Mouse (Mus musculus): ENCODE results near the gene Cers4. TPM values are rescaled to one million over a fixed set of nuclear protein-coding genes. Genes with fewer than 3 reads are reported as not detected.

Cers4 gene
- total RNA-seq, 2 experiments from 2014 or later = 40.8 to 51.6 TPM

Other genes with a start within 250 kb of the Cers4 start
- gene Tgfbr3l, start 244.8 kb upstream of the Cers4 start, total RNA-seq (2021) = 10 to 100 TPM in 1 of 2 experiments, 1 to 10 TPM in 1; 6.4 to 14.1 TPM
- 10 to 100 TPM; 28.5 to 36.5 TPM for gene Snapc2, start 239.9 kb upstream of the Cers4 start, total RNA-seq (2021)
- gene Ctxn1, start 233.8 kb upstream of the Cers4 start, total RNA-seq (2021) = 100 to 1,000 TPM; 599 to 686 TPM
- gene Timm44, start 217.1 kb upstream of the Cers4 start, total RNA-seq (2021) = 10 to 100 TPM; 58.9 to 75.6 TPM
- 10 to 100 TPM; 14.7 to 32.5 TPM for gene Ccl25, start 167.8 kb upstream of the Cers4 start, total RNA-seq (2021)
- gene Elavl1, start 167.6 kb upstream of the Cers4 start, total RNA-seq (2021) = 10 to 100 TPM; 67.1 to 79.3 TPM
- 10 to 100 TPM; 11.3 to 14.4 TPM for gene Zfp958, start 120.1 kb downstream of the Cers4 start, total RNA-seq (2021)

Data from left cerebral cortex, postnatal 36 days (tissue).